Mouse (Mus musculus) embryonic facial prominence, embryonic 13.5 days (tissue): ENCODE data around the gene Col16a1. TPM values are rescaled to one million over a fixed set of nuclear protein-coding genes. Genes with fewer than 3 reads are reported as not detected.

Experiments used
- ATAC-seq: fragments of 200-750 bp; cut with Nextera tagmentation; 2 replicates; pipeline ENCODE4 v1.8.0; 2017; ENCODE audit warnings: low read depth; ENCODE audit not compliant: insufficient number of reproducible peaks, insufficient read depth, low FRiP score, low TSS enrichment
- H3K27ac ChIP-seq: fragments of 300-500 bp; sonication (generic); 2 replicates; pipeline ENCODE4 v1.5.1; 2015; ENCODE audit warnings: moderate library complexity, mild to moderate bottlenecking, inconsistent platforms
- H3K27me3 ChIP-seq: fragments of 300-500 bp; sonication (generic); 2 replicates; pipeline ENCODE4 v1.6.1; 2015; ENCODE audit warnings: mild to moderate bottlenecking, inconsistent platforms
- H3K36me3 ChIP-seq: fragments of 300-500 bp; sonication (generic); 2 replicates; pipeline ENCODE4 v1.6.1; 2015; ENCODE audit warnings: mild to moderate bottlenecking, inconsistent platforms
- H3K4me1 ChIP-seq: fragments of 300-500 bp; sonication (generic); 2 replicates; pipeline ENCODE4 v1.6.1; 2015; ENCODE audit warnings: inconsistent platforms
- H3K4me2 ChIP-seq: fragments of 300-500 bp; sonication (generic); 2 replicates; pipeline ENCODE4 v1.6.1; 2015; ENCODE audit warnings: moderate library complexity, mild to moderate bottlenecking, inconsistent platforms
- H3K4me3 ChIP-seq: fragments of 300-500 bp; sonication (generic); 2 replicates; pipeline ENCODE4 v1.5.1; 2015; ENCODE audit warnings: mild to moderate bottlenecking, inconsistent platforms
- H3K9ac ChIP-seq: fragments of 300-500 bp; sonication (generic); 2 replicates; pipeline ENCODE4 v1.6.1; 2015; ENCODE audit warnings: mild to moderate bottlenecking, inconsistent platforms
- H3K9me3 ChIP-seq: fragments of 300-500 bp; sonication (generic); 2 replicates; pipeline ENCODE4 v1.6.1; 2016; ENCODE audit warnings: inconsistent platforms
- WGBS: fragments of 180-500 bp; shearing (Covaris S2); methylation state at CpG from one replicate; pipeline ENCODE4 v1.1.7; 2015; ENCODE audit warnings: mixed read lengths; 5-methylcytosine and 5-hydroxymethylcytosine counted together
- polyA plus RNA-seq: library from polyadenylated mRNA; unstranded; fragments of >200 nt; fragmentation: Nextera tagmentation; extraction: Ambion mirVana; gene quantifications from 2 replicates; pipeline ENCODE4 v1.2.1, GENCODE M21; 2015

Gene Col16a1
- polyA plus RNA-seq, 1 experiment from 2014 or later = 77.3 TPM

DNA sequence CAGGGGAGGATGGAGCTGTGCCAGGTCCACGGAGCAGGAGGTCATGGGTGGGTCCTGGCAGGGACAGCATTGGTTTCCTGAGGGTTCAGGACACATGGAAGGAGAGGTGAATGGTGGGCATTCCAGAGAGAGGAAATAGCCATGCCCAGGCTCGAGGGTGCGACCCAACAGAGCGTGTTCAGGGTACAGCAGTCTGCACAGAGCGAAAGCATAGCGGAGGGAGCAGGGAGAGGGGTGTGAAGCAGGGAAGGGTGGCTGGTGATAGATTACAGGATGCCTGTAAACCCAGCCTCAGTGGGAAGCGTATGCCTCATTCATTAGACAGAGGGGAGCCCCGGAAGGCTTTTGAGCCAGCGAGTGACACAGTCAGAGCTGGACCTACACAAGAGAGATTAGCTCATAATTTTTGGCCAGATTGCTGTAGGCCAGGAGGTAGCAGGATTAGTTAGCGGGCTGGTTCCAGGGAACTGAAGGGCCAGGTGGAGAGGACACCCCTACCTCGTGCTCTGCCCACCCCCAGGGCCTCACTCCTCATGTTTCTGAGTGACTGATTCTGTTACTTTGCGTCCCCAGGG lies 37.7 kb downstream of the Col16a1 start:
- WGBS = 70% methylated on average over 12 of the region's 12 CpGs
- Histone ChIP-seq H3K9ac (no peak overlapping the region), H3K4me3 (no peak overlapping the region), H3K27ac (no peak overlapping the region), H3K36me3 (peaks cover 13% of the 10 kb centered on the region), H3K4me2 (no peak overlapping the region), H3K9me3 (no peaks in the 10 kb centered on the region), H3K4me1 (peaks cover 18% of the 10 kb centered on the region; the same call in 1 of the 2 replicates), H3K27me3 (peaks cover 17% of the 10 kb centered on the region)
- ATAC-seq = no peak

DNA sequence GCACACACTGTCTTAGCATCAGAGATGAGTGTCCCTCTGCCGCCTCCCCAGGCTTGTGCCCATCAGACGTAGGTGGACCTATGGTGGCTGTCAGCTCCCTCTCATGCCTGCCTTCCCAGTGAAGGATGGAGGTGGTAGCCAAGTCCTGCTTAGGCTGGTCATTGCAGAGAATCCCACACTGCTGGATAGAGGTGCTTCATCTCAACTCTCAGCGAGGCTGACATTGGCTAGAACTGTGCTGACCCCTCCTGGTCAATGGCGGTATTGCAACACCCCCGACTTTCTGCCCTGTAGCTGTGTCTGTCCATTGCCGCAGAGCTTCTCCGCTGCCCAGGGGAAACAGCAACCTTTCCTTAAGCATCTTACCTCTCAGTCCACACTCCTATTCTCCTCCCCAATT lies 39.7 kb downstream of the Col16a1 start:
- H3K9ac ChIP-seq = no peak overlapping the region
- no peak overlapping the region for H3K4me2 ChIP-seq
- no peaks in the 10 kb centered on the region for H3K9me3 ChIP-seq
- peaks cover 22% of the 10 kb centered on the region for H3K36me3 ChIP-seq
- no peak overlapping the region for H3K27ac ChIP-seq
- WGBS = 11% methylated on average over 7 of the region's 7 CpGs
- no peak for ATAC-seq
- peaks cover 3% of the 10 kb centered on the region; the same call in 1 of the 2 replicates for H3K4me1 ChIP-seq
- H3K27me3 ChIP-seq = peaks cover 22% of the 10 kb centered on the region
- no peak overlapping the region for H3K4me3 ChIP-seq

- no peak for ATAC-seq
- Histone ChIP-seq H3K4me1 (peaks cover 5% of the 10 kb centered on the region), H3K36me3 (peaks cover 40% of the 10 kb centered on the region), H3K4me3 (no peak overlapping the region), H3K27me3 (peaks cover 20% of the 10 kb centered on the region), H3K9me3 (no peaks in the 10 kb centered on the region), H3K27ac (no peak overlapping the region), H3K4me2 (no peak overlapping the region), H3K9ac (no peak overlapping the region)
- 49% methylated on average over 3 of the region's 3 CpGs for WGBS
Observed at GRCm38 (mm10) chr4:130095137-130095536, 47.5 kb downstream of the Col16a1 start.

- Histone ChIP-seq H3K27me3 (peaks cover 2% of the 10 kb centered on the region; the same call in 1 of the 2 replicates), H3K4me2 (peak overlapping the region; percentile 26; the same call in 1 of the 2 replicates), H3K27ac (peak overlapping the region; percentile 41; the same call in 1 of the 2 replicates), H3K9ac (0 out of 2 replicates have a peak overlapping the region, but pooled peaks have one; percentile 16), H3K36me3 (peaks cover 15% of the 10 kb centered on the region; the same call in 1 of the 2 replicates), H3K9me3 (peaks cover 3% of the 10 kb centered on the region; the same call in 1 of the 2 replicates), H3K4me3 (peak overlapping the region; percentile 8; the same call in 1 of the 2 replicates), H3K4me1 (peaks cover 27% of the 10 kb centered on the region)
- ATAC-seq = no peak
- 19% methylated on average over 8 of the region's 8 CpGs for WGBS
Observed at GRCm38 (mm10) chr4:130101183-130101582, 53.5 kb downstream of the Col16a1 start.

- peak within 1 kb of the TSS; percentile 51 for H3K27ac ChIP-seq
Observed at GRCm38 (mm10) chr4:130102111-130102651, 54.5 kb downstream of the Col16a1 start, which contains the start of gene Pef1. Gene Pef1 (plus strand): TSS chr4:130102558.

DNA sequence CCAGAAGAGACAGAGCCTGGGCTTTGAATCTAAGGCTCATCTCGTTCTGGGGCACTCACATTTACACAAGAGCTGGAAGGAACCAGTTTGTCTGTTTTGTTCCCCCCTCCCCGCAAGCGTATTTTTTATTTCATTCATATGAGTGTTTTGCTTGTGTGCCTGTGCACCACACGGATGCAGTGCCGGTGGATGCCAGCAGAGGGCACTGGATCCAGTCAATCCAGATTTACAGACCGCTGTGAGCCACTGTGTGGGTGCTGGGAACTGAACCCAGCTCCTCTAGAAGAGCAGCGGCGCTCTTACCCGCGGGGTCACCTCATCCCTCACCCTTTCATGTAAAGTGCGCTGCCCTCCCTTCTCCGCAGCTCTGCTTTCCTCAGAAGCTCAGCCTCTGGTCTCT lies 56.0 kb downstream of the Col16a1 start:
- Histone ChIP-seq H3K27me3 (no peaks in the 10 kb centered on the region; the same call in 1 of the 2 replicates), H3K4me2 (no peak overlapping the region), H3K9me3 (peaks cover 3% of the 10 kb centered on the region; the same call in 1 of the 2 replicates), H3K36me3 (peaks cover 4% of the 10 kb centered on the region; the same call in 1 of the 2 replicates), H3K4me3 (no peak overlapping the region), H3K27ac (no peak overlapping the region), H3K4me1 (peaks cover 37% of the 10 kb centered on the region), H3K9ac (no peak overlapping the region)
- WGBS = 82% methylated on average over 12 of the region's 12 CpGs
- no peak for ATAC-seq

More at GRCm38 (mm10) chr4:130102111-130102651, 54.5 kb downstream of the Col16a1 start, which contains the start of gene Pef1:
- no peaks in the 10 kb centered on the region; the same call in 1 of the 2 replicates for H3K27me3 ChIP-seq
- peaks cover 15% of the 10 kb centered on the region; the same call in 1 of the 2 replicates for H3K36me3 ChIP-seq
- no peak for ATAC-seq
- peaks cover 3% of the 10 kb centered on the region; the same call in 1 of the 2 replicates for H3K9me3 ChIP-seq
- H3K4me2 ChIP-seq = peak within 1 kb of the TSS; percentile 26; the same call in 1 of the 2 replicates
- peaks cover 30% of the 10 kb centered on the region for H3K4me1 ChIP-seq
- H3K4me3 ChIP-seq = peak within 1 kb of the TSS; percentile 8; the same call in 1 of the 2 replicates
- 5% methylated on average over 6 of the region's 6 CpGs for whole genome bisulfite sequencing
- H3K9ac ChIP-seq = no peak within 1 kb of the TSS

GRCm38 (mm10) chr4:130104584-130104983 lies 56.9 kb downstream of the Col16a1 start:
- Histone ChIP-seq H3K36me3 (no peaks in the 10 kb centered on the region), H3K4me1 (peaks cover 43% of the 10 kb centered on the region), H3K27ac (no peak overlapping the region), H3K27me3 (no peaks in the 10 kb centered on the region; the same call in 1 of the 2 replicates), H3K4me2 (no peak overlapping the region), H3K9ac (no peak overlapping the region), H3K4me3 (no peak overlapping the region), H3K9me3 (peaks cover 3% of the 10 kb centered on the region; the same call in 1 of the 2 replicates)
- ATAC-seq = no peak
- WGBS = 85% methylated on average over 4 of the region's 4 CpGs

- peak; percentile 34; the same call in 1 of the 2 replicates for ATAC-seq
- Histone ChIP-seq H3K4me2 (peak overlapping the region; percentile 82), H3K9ac (peak overlapping the region; percentile 82), H3K4me1 (peaks cover 20% of the 10 kb centered on the region), H3K9me3 (peaks cover 3% of the 10 kb centered on the region; the same call in 1 of the 2 replicates), H3K27me3 (no peaks in the 10 kb centered on the region), H3K36me3 (no peaks in the 10 kb centered on the region), H3K27ac (peak overlapping the region; percentile 62), H3K4me3 (peak overlapping the region; percentile 66)
- 11% methylated on average over 14 of the region's 14 CpGs for WGBS
Observed at GRCm38 (mm10) chr4:130107065-130107443, 59.4 kb downstream of the Col16a1 start.

DNA sequence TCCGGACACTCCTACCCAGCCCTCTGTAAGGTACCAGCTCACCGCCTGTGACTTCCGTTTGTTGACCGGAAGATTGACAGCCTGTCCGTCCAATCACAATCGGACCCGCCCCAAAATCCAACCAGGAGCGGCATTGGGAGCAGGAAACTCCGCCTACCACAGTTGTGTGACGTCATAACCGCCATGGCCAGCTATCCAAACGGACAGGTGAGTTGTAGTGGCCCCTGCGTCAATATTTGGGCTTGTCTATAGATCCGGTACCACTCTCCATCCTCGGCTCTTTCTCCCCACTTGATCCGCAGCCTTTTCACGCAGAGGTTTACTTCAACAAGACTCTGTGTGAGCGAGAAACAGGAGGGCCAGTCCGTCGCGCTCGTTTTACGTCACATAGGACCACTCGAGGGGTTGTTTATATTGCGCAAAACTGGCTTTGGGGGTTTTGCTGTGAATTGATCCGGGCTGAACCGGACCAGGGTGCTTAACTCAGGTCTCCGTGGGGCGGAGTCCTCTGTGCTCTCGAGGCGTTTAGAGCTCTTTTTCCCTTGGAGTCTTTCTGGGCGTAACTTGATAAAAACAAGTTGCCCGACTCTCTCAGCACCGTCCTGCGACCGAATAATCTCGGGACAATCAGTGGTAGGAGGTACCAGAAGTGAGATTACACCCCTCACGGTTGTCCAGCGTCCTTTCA lies 59.9 kb downstream of the Col16a1 start:
- Histone ChIP-seq H3K27ac (peak overlapping the region; percentile 62), H3K9ac (peak overlapping the region; percentile 82), H3K9me3 (peaks cover 3% of the 10 kb centered on the region; the same call in 1 of the 2 replicates), H3K36me3 (peaks cover 3% of the 10 kb centered on the region; the same call in 1 of the 2 replicates), H3K4me2 (peak overlapping the region; percentile 82), H3K4me1 (peaks cover 17% of the 10 kb centered on the region), H3K27me3 (no peaks in the 10 kb centered on the region), H3K4me3 (peak overlapping the region; percentile 66)
- WGBS = under 1% methylated on average over 39 of the region's 39 CpGs
- ATAC-seq = peak; percentile 87

- no peak for ATAC-seq
- Histone ChIP-seq H3K27ac (no peak overlapping the region), H3K9me3 (no peaks in the 10 kb centered on the region), H3K4me1 (peaks cover 17% of the 10 kb centered on the region), H3K4me3 (no peak overlapping the region), H3K4me2 (peak overlapping the region; percentile 82), H3K9ac (no peak overlapping the region), H3K36me3 (peaks cover 14% of the 10 kb centered on the region), H3K27me3 (no peaks in the 10 kb centered on the region)
- WGBS = 63% methylated on average over 3 of the region's 3 CpGs
Observed at GRCm38 (mm10) chr4:130108929-130109328, 61.3 kb downstream of the Col16a1 start.

- no peak overlapping the region for H3K4me3 ChIP-seq
- 90% methylated on average over 9 of the region's 9 CpGs for WGBS
Observed at GRCm38 (mm10) chr4:130109666-130110065, 62.0 kb downstream of the Col16a1 start.

More at GRCm38 (mm10) chr4:130109666-130110065, 62.0 kb downstream of the Col16a1 start:
- Histone ChIP-seq H3K36me3 (peaks cover 14% of the 10 kb centered on the region), H3K27ac (no peak overlapping the region), H3K27me3 (no peaks in the 10 kb centered on the region), H3K4me2 (no peak overlapping the region), H3K4me1 (peaks cover 17% of the 10 kb centered on the region), H3K9ac (no peak overlapping the region), H3K9me3 (no peaks in the 10 kb centered on the region)
- ATAC-seq = no peak
